Mouse (Mus musculus) kidney, adult 11 months (tissue): ENCODE results near the gene Fbxo34.
"Not testable (repeated sequence)": the region's sequence is repeated elsewhere in the genome, so short reads cannot be mapped to it uniquely, and the experiment has no call there.

ENCODE experiments used
- DNase-seq: peaks from one replicate; pipeline ENCODE4 v3.0.0; 2022

Fbxo34 gene

DNA sequence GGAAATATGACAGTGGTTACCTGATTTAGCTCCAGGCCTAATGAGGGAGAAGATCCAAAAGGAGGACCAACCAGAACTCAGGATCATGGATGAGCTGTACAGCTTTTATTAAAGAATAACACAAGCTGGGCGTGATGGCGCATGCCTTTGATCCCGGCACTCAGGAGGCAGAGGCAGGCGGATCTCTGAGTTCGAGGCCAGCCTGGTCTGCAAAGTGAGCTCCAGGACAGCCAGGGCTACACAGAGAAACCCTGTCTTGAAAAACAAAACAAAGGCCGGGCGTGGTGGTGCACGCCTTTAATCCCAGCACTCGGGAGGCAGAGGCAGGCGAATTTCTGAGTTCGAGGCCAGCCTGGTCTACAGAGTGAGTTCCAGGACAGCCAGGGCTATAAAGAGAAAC lies 120.3 kb downstream of the Fbxo34 start, which contains the start of gene Atg14:
Gene Atg14 (minus strand): TSS at position 101 of the 400 bp plus-strand sequence.
- DNase-seq: not testable (repeated sequence)

DNA sequence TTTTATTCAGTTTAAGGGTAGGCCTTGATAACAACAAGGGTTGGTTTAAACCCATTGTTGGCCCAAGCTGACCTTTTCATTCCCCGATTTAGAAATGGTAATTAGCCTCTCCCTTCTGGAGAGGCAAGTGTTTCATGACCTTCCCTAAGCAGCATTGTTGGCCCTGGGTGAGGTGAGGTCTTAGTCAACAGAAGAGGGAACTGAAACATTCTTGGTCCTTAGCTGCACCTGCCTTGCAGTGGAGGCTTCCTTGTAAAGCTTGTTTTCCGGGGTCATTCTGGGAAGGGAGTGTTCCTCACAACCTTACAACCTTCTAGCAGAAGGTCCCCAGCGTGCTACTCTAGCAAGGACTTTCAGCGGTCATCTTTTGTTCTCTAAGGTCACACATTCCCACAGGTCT lies 122.5 kb downstream of the Fbxo34 start:
- no peak for DNase-seq

DNA sequence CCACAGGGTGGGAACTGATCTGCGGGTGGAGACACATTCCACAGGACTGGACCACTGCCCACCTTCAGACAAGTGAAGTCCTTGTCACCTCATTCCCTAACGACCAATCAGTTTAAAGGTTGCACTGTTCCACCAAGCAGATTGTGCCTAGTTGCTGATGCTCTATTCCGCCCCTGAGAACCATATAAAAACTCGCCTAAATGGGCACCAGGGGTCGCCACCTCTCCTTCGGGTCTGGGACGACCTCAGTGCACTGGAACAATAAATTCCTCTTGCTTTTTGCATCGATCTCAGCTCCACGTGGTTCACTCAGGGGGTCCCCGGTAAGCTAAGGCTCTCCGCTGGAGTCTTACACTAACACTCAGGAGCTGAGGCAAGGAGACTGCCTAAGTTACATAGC lies 124.5 kb downstream of the Fbxo34 start:
- no peak for DNase-seq

DNA sequence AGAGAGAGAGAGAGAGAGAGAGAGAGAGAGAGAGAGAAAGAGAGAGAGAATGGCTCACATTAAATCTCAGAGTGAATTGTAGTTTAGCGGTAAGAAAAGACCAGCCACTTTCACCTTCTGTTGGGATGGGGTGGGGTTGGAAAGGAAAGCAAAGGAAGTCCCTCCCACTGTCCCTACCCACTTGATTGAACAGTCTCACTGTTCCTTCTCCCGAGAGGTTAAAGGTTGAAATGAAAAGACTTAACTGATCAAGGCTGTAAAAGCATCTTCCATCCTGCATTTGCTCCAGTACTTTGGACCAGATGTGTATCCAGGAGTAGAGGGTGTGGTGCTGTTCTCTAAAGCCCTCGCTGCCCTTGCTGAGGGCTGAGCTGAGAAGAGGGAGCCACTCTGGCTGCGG lies 126.5 kb downstream of the Fbxo34 start:
- DNase-seq: no peak

DNA sequence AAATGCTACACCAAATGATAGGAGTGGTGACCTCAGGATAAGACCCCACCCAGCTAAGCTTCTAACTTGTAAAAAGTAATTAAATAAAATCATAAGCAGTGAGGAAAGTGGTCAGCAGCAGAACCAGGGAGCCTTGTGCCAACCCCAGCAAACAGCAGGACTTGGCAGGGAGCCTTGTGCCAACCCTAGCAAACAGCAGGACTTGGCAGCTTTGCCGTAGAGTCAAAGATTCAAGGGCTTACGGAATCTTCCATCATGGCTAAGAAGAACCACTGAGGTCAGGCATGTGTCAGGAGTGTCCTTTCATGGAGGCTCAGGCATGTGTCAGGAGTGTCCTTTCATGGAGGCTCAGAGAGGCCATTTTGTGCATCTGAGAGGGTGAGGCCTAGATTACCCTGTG lies 127.9 kb downstream of the Fbxo34 start:
- DNase-seq: peak; percentile 19

DNA sequence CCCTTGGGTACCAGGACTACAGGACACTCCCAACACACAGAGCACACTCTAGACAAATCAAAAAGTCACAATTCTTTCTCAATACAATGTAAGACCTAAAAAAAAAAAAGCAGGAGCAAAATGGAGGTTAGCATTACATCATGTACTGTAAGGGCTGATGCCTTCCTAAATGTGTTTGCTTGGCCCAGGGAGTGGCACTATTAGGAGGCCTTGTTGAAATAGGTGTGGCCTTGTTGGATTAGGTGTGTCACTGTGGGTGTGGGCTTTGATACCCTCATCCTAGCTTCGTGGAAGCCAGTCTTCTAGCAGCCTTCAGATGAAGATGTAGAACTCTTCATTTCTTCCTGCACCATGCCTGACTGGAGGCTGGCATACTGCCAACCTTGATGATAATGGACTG lies 131.1 kb downstream of the Fbxo34 start:
- no peak for DNase-seq
